ENCODE assay signal across 10 mouse cellular contexts in genomic region chr15:77192154-77192935, GRCm38 (mm10).
DNase-seq lines count a peak whose midpoint lies in the region; ATAC-seq and TF ChIP-seq lines count a peak whose summit lies in the region.
"Had no signal": no experiment of that assay in that cellular context is flagged by ENCODE, and none has a peak within 500 bp of the region (broad histone marks: within the 10 kb centered on the region; RNA-seq: fewer than 3 reads in every experiment).

No protein-coding gene starts in this region.

- intact Hi-C loops in left cerebral cortex, postnatal 36 days (cut with DNase I): loop anchor here (5.0 kb wide), 1 partner anchor 40 kb away; no protein-coding TSS in a partner anchor

- 39% methylated on average over 14 of the region's 14 CpGs for WGBS in intestine, embryonic 14.5 days
- WGBS in intestine, postnatal 0 days: 66% methylated on average over 14 of the region's 14 CpGs

- no peak overlapping the region for H3K9ac ChIP-seq in intestine, embryonic 14.5 days (ENCODE audit: low read length)
- no peak overlapping the region for H3K9ac ChIP-seq in intestine, postnatal 0 days (ENCODE audit: low read depth, low read length)

- no peak overlapping the region for H3K4me3 ChIP-seq in intestine, embryonic 14.5 days (ENCODE audit: low read depth, low read length)
- no peak overlapping the region for H3K4me3 ChIP-seq in intestine, postnatal 0 days (ENCODE audit: low read depth, low read length)
- 0 out of 2 replicates have a peak overlapping the region, but pooled peaks have one; percentile 4 for H3K4me3 ChIP-seq in E14TG2a.4 (replicated peaks; ENCODE audit: low read length)

- peak overlapping the region; percentile 78 for H3K27ac ChIP-seq in intestine, embryonic 14.5 days (ENCODE audit: low read depth)
- H3K27ac ChIP-seq in intestine, postnatal 0 days (ENCODE audit: low read depth, low read length): no peak overlapping the region; the same call in 1 of the 2 replicates
- H3K27ac ChIP-seq: macrophage had no signal

- no peak for ATAC-seq in intestine, embryonic 14.5 days (replicated peaks; ENCODE audit: low FRiP score, low TSS enrichment, low read depth)
- ATAC-seq in intestine, postnatal 0 days: no peak

- no peak for TF ChIP-seq CTCF in intestine, postnatal 0 days (IDR thresholded peaks at IDR 0.05; ENCODE audit: low read depth)
- no peak for TF ChIP-seq CTCF in E14TG2a.4 (conservative IDR thresholded peaks at IDR 0.05; ENCODE audit: low read length)

- no peak for DNase-seq in intestine, embryonic 14.5 days (ENCODE audit: low spot score)
- DNase-seq in brain, adult 2 months (ENCODE audit: low read depth, low spot score): peak; percentile 86
- DNase-seq in left cerebral cortex, postnatal 36 days (ENCODE audit: low spot score in 2 of 2): peak; percentile 21 to 45
- no peak for DNase-seq in spleen, adult 12 weeks (ENCODE audit: low spot score)
- no peak for DNase-seq in gastrocnemius, adult 8-10 months (ENCODE audit: low spot score in 2 of 2)
- DNase-seq in gastrocnemius, postnatal 10 days: no peak
- DNase-seq: adrenal gland, adult 8-10 months had no signal

- no peak overlapping the region for H3K4me2 ChIP-seq in intestine, embryonic 14.5 days (ENCODE audit: low read length)
- H3K4me2 ChIP-seq in intestine, postnatal 0 days (replicated peaks; ENCODE audit: low read depth): no peak overlapping the region

- no peaks in the 10 kb centered on the region for H3K36me3 ChIP-seq in intestine, embryonic 14.5 days (ENCODE audit: control insufficient read depth, insufficient read depth, low read length)
- no peaks in the 10 kb centered on the region for H3K36me3 ChIP-seq in intestine, postnatal 0 days (ENCODE audit: control insufficient read depth, insufficient read depth)
- peaks cover 6% of the 10 kb centered on the region; the same call in 1 of the 2 replicates for H3K36me3 ChIP-seq in E14TG2a.4 (ENCODE audit: insufficient read depth, low read length)

- H3K27me3 ChIP-seq in intestine, embryonic 14.5 days (replicated peaks; ENCODE audit: control insufficient read depth, insufficient read depth, low read length): no peaks in the 10 kb centered on the region
- no peaks in the 10 kb centered on the region for H3K27me3 ChIP-seq in intestine, postnatal 0 days (replicated peaks; ENCODE audit: control insufficient read depth, insufficient read depth, low read length)
- no peaks in the 10 kb centered on the region for H3K27me3 ChIP-seq in E14TG2a.4 (ENCODE audit: insufficient read depth, low read length)

- H3K9me3 ChIP-seq in intestine, embryonic 14.5 days (ENCODE audit: control insufficient read depth, low read length): no peaks in the 10 kb centered on the region
- no peaks in the 10 kb centered on the region for H3K9me3 ChIP-seq in intestine, postnatal 0 days (ENCODE audit: control insufficient read depth)
- H3K9me3 ChIP-seq in E14TG2a.4 (ENCODE audit: low read length): no peaks in the 10 kb centered on the region

- H3K4me1 ChIP-seq in intestine, embryonic 14.5 days (replicated peaks; ENCODE audit: control insufficient read depth, insufficient read depth, low read length): peaks cover 26% of the 10 kb centered on the region
- H3K4me1 ChIP-seq in intestine, postnatal 0 days (replicated peaks; ENCODE audit: control insufficient read depth, insufficient read depth, low read length): 0 out of 2 replicates have a peak, but pooled peaks cover 9% of the 10 kb centered on the region
- peaks cover 65% of the 10 kb centered on the region for H3K4me1 ChIP-seq in E14TG2a.4 (replicated peaks; ENCODE audit: low read depth, low read length)

Comparison
In these comparisons a context has a peak if more than half of its experiments do, and no peak if none do; other contexts are left out.
1. DNase-seq: peak in brain, adult 2 months (single experiment) and left cerebral cortex, postnatal 36 days (2 of 2); none in intestine, embryonic 14.5 days (single experiment), spleen, adult 12 weeks (single experiment), gastrocnemius, adult 8-10 months (0 of 2) and gastrocnemius, postnatal 10 days (single experiment).